Mouse (Mus musculus) forebrain, embryonic 15.5 days (tissue): ENCODE data around the gene Gm44511. TPM values are rescaled to one million over a fixed set of nuclear protein-coding genes. Genes with fewer than 3 reads are reported as not detected.

Experiments used
- ATAC-seq: fragments of 200-750 bp; cut with Nextera tagmentation; replicated peaks from 2 replicates; pipeline ENCODE4 v1.8.0; 2017; ENCODE audit warnings: mild to moderate bottlenecking, moderate TSS enrichment, moderate library complexity
- H3K27ac ChIP-seq: fragments of 300-500 bp; sonication (generic); replicated peaks from 2 replicates; pipeline ENCODE4 v1.5.1; 2015; ENCODE audit warnings: mild to moderate bottlenecking, inconsistent platforms
- H3K27me3 ChIP-seq: fragments of 300-500 bp; sonication (generic); 2 replicates; pipeline ENCODE4 v1.6.1; 2015; ENCODE audit warnings: inconsistent platforms
- H3K36me3 ChIP-seq: fragments of 300-500 bp; sonication (generic); 2 replicates; pipeline ENCODE4 v1.6.1; 2015; ENCODE audit warnings: mild to moderate bottlenecking, inconsistent platforms
- H3K4me1 ChIP-seq: fragments of 300-500 bp; sonication (generic); 2 replicates; pipeline ENCODE4 v1.6.1; 2015; ENCODE audit warnings: inconsistent platforms
- H3K4me2 ChIP-seq: fragments of 300-500 bp; sonication (generic); replicated peaks from 2 replicates; pipeline ENCODE4 v1.6.1; 2015; ENCODE audit warnings: mild to moderate bottlenecking, inconsistent platforms
- H3K4me3 ChIP-seq: fragments of 300-500 bp; sonication (generic); 2 replicates; pipeline ENCODE4 v1.5.1; 2015; ENCODE audit warnings: mild to moderate bottlenecking, inconsistent platforms
- H3K9ac ChIP-seq: fragments of 300-500 bp; sonication (generic); replicated peaks from 2 replicates; pipeline ENCODE4 v1.6.1; 2015; ENCODE audit warnings: mild to moderate bottlenecking, inconsistent platforms
- H3K9me3 ChIP-seq: fragments of 300-500 bp; sonication (generic); 2 replicates; pipeline ENCODE4 v1.6.1; 2016; ENCODE audit warnings: inconsistent platforms
- WGBS: fragments of 180-500 bp; shearing (Covaris S2); methylation state at CpG from one replicate; pipeline ENCODE4 v1.1.7; 2015; ENCODE audit warnings: mixed read lengths; 5-methylcytosine and 5-hydroxymethylcytosine counted together
- polyA plus RNA-seq: library from polyadenylated mRNA; unstranded; fragments of >200 nt; fragmentation: Nextera tagmentation; extraction: Ambion mirVana; gene quantifications from 2 replicates; pipeline ENCODE4 v1.2.1, GENCODE M21; 2015

The Gm44511 gene
- polyA plus RNA-seq: not detected in 2 replicates

DNA sequence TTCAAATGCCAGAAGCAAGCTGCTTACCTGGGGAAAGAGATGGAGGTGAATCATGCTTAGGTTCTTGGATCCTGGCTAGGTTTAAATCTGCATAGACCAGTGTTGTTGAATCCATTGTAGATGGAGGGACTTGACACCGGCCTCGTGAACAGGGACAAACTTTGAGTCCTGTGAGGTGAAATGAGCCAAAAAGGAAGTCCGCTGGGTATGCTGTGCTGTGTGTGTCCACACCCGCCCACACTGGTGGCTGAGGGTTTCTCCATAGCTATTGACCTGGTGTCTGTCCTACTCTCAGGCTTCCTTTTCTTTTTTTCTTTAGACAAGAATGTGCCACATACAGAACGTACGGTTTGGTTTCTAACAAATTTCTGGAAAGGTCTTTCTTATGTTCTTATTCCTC lies at the start of gene Gm44511, which contains the start of gene Klrb1b:
TSS of gene Gm44511 (minus strand) at position 184 of the 400 bp plus-strand sequence.
TSS of gene Klrb1b (minus strand) at position 200 of the 400 bp plus-strand sequence.
- no peaks in the 10 kb centered on the region for H3K27me3 ChIP-seq
- H3K4me3 ChIP-seq: no peak within 1 kb of the TSS
- no peaks in the 10 kb centered on the region for H3K4me1 ChIP-seq
- ATAC-seq: no peak
- H3K27ac ChIP-seq: no peak within 1 kb of the TSS
- H3K9ac ChIP-seq: no peak within 1 kb of the TSS
- no peaks in the 10 kb centered on the region for H3K9me3 ChIP-seq
- H3K4me2 ChIP-seq: no peak within 1 kb of the TSS
- 89% methylated on average over 6 of the region's 6 CpGs for WGBS
- no peaks in the 10 kb centered on the region for H3K36me3 ChIP-seq

- Histone ChIP-seq H3K4me2 (no peak overlapping the region), H3K27me3 (no peaks in the 10 kb centered on the region), H3K9me3 (no peaks in the 10 kb centered on the region), H3K4me1 (no peaks in the 10 kb centered on the region), H3K27ac (no peak overlapping the region), H3K9ac (no peak overlapping the region), H3K36me3 (no peaks in the 10 kb centered on the region), H3K4me3 (no peak overlapping the region)
- 91% methylated on average over 1 of the region's 1 CpGs for WGBS
- ATAC-seq: no peak
Measured at GRCm38 (mm10) chr6:128871910-128872610, 45.9 kb upstream of the Gm44511 start.

GRCm38 (mm10) chr6:128868861-128869260 lies 42.7 kb upstream of the Gm44511 start:
- no peak for ATAC-seq

GRCm38 (mm10) chr6:128857976-128858375 lies 31.9 kb upstream of the Gm44511 start:
- Histone ChIP-seq H3K4me1 (no peaks in the 10 kb centered on the region), H3K27ac (no peak overlapping the region), H3K27me3 (no peaks in the 10 kb centered on the region), H3K9me3 (no peaks in the 10 kb centered on the region), H3K36me3 (no peaks in the 10 kb centered on the region), H3K4me2 (no peak overlapping the region), H3K9ac (no peak overlapping the region), H3K4me3 (no peak overlapping the region)
- ATAC-seq: no peak
- 91% methylated on average over 2 of the region's 2 CpGs for WGBS

More at GRCm38 (mm10) chr6:128868861-128869260, 42.7 kb upstream of the Gm44511 start:
- Histone ChIP-seq H3K9me3 (no peaks in the 10 kb centered on the region), H3K36me3 (no peaks in the 10 kb centered on the region), H3K9ac (no peak overlapping the region), H3K27ac (no peak overlapping the region), H3K4me3 (no peak overlapping the region), H3K27me3 (no peaks in the 10 kb centered on the region), H3K4me2 (no peak overlapping the region), H3K4me1 (no peaks in the 10 kb centered on the region)
- WGBS: 8% methylated on average over 3 of the region's 3 CpGs

DNA sequence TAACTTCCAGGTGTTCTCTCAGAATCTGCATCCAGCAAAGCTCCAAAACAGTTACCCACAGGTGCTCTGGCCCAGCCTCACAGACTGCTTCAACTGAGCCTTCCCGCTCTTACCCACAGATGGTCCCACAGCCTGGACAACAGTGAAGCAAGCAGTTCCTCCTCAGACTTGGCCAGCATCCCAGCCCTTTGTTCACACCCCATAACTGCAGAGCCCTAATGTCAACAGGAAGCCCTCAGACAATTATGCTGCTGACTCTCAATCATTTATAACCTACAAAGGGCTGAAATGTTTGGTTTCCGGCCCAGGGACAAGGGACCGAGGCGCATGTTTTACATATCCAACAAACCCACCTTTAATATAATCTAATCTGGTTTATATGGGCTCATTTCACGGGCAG lies 30.1 kb upstream of the Gm44511 start:
- WGBS: 46% methylated on average over 5 of the region's 5 CpGs
- no peak overlapping the region for H3K27ac ChIP-seq
- no peak overlapping the region for H3K4me2 ChIP-seq
- H3K4me3 ChIP-seq: no peak overlapping the region
- no peak overlapping the region for H3K9ac ChIP-seq
- peak; percentile 57; the same call in 1 of the 2 replicates for ATAC-seq
- no peaks in the 10 kb centered on the region for H3K27me3 ChIP-seq
- H3K36me3 ChIP-seq: no peaks in the 10 kb centered on the region
- H3K4me1 ChIP-seq: no peaks in the 10 kb centered on the region
- H3K9me3 ChIP-seq: no peaks in the 10 kb centered on the region

GRCm38 (mm10) chr6:128855477-128855876 lies 29.4 kb upstream of the Gm44511 start:
- no peaks in the 10 kb centered on the region for H3K9me3 ChIP-seq
- H3K36me3 ChIP-seq: no peaks in the 10 kb centered on the region
- ATAC-seq: no peak
- no peak overlapping the region for H3K27ac ChIP-seq
- H3K4me3 ChIP-seq: no peak overlapping the region
- H3K9ac ChIP-seq: no peak overlapping the region
- 94% methylated on average over 1 of the region's 1 CpGs for WGBS
- H3K27me3 ChIP-seq: no peaks in the 10 kb centered on the region
- H3K4me2 ChIP-seq: no peak overlapping the region
- H3K4me1 ChIP-seq: no peaks in the 10 kb centered on the region

DNA sequence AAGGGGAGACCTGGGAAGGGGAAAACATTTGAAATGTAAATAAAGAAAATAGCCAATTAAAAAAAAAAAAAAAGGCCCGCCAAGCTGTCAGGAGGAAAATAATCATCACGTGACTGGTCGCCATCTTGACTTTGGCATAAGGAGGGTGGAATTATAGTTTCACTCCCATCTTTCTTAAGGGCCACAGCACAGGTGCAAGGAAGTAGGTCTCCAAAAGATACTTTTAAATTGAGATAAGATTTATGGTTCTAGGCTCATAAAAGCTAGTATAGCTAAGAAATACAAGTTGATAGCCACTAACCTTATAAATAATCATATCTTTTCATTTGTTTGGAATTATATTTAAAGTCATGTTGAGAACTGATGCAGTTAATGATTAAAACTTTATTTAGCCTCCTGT lies 28.8 kb upstream of the Gm44511 start:
- Histone ChIP-seq H3K36me3 (no peaks in the 10 kb centered on the region), H3K4me3 (no peak overlapping the region), H3K27me3 (no peaks in the 10 kb centered on the region), H3K4me1 (no peaks in the 10 kb centered on the region), H3K9me3 (no peaks in the 10 kb centered on the region), H3K9ac (no peak overlapping the region), H3K4me2 (no peak overlapping the region), H3K27ac (no peak overlapping the region)
- WGBS: 99% methylated on average over 3 of the region's 3 CpGs
- no peak for ATAC-seq

DNA sequence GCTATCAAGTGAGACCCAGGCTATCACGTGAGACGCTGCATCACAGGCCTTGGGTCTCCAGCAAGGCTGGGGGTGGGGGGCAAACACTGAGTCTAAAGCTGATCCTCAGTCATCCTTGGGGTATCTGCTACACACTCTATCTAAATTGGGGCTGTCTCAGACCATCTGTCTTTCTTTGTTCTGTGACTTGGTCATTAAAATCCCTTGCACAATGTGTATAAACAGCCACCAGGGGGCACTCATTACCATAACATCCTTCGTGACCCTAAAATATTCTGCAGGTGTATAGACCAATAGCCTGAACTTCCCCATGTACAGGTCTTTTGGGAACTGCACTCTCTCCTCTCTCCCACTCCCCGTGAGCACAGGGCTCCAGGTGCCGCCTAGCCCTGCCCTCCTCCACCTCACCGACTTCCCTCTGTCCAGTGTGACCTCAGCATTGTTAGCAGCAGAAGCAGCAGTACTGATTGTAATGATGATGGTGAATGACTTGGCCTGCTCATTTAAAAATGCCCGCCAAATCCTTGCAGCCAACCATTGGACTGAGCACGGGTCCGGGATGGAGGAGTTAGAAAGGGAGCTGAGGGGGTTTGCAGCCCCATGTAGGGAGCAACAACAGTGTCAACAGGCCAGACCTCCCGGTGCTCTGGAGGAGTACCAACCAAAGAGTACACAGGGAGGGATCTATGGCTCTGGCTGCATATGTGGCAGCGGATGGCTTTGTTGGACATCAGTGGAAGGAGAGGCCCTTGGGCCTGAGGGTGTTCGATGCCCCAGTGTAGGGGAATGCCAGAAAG lies 28.1 kb upstream of the Gm44511 start:
- peak; percentile 78 for ATAC-seq
- Histone ChIP-seq H3K9me3 (no peaks in the 10 kb centered on the region), H3K27ac (no peak overlapping the region), H3K9ac (no peak overlapping the region; the same call in 1 of the 2 replicates), H3K4me2 (no peak overlapping the region), H3K4me3 (no peak overlapping the region), H3K27me3 (no peaks in the 10 kb centered on the region), H3K36me3 (no peaks in the 10 kb centered on the region), H3K4me1 (no peaks in the 10 kb centered on the region)
- 44% methylated on average over 12 of the region's 12 CpGs for WGBS

GRCm38 (mm10) chr6:128852766-128853165 lies 26.7 kb upstream of the Gm44511 start:
- H3K9me3 ChIP-seq: no peaks in the 10 kb centered on the region
- no peaks in the 10 kb centered on the region for H3K4me1 ChIP-seq
- 85% methylated on average over 3 of the region's 3 CpGs for WGBS
- no peak overlapping the region for H3K4me2 ChIP-seq
- H3K4me3 ChIP-seq: no peak overlapping the region
- ATAC-seq: no peak
- no peaks in the 10 kb centered on the region for H3K36me3 ChIP-seq
- no peaks in the 10 kb centered on the region for H3K27me3 ChIP-seq
- no peak overlapping the region for H3K27ac ChIP-seq
- H3K9ac ChIP-seq: no peak overlapping the region

DNA sequence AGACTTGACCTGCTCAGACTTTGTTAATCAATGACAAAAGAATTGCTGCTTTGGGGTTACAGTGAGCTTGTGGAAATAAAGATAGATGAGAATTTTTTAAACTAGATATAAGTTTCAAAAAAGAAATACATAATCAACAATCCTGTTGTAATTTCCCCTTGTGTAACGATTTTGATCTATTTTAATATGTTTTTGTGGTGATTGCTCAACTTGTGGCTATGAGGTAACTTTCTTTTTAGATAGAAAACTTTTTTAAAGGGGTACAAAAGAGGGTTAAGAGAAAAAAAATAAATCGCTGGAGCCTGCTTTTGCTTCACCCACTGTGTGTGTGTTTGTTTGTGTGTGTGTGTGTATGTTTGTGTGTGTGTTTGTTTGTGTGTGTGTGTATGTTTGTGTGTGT lies 25.0 kb upstream of the Gm44511 start:
- H3K27ac ChIP-seq: no peak overlapping the region
- H3K36me3 ChIP-seq: no peaks in the 10 kb centered on the region
- no peak for ATAC-seq
- H3K27me3 ChIP-seq: no peaks in the 10 kb centered on the region
- H3K4me3 ChIP-seq: no peak overlapping the region
- no peak overlapping the region for H3K4me2 ChIP-seq
- H3K4me1 ChIP-seq: no peaks in the 10 kb centered on the region
- no peaks in the 10 kb centered on the region for H3K9me3 ChIP-seq
- H3K9ac ChIP-seq: no peak overlapping the region
- 87% methylated on average over 2 of the region's 2 CpGs for whole genome bisulfite sequencing

- Histone ChIP-seq H3K36me3 (no peaks in the 10 kb centered on the region), H3K9me3 (no peaks in the 10 kb centered on the region), H3K27ac (no peak overlapping the region), H3K27me3 (no peaks in the 10 kb centered on the region), H3K4me2 (no peak overlapping the region), H3K4me1 (no peaks in the 10 kb centered on the region), H3K4me3 (no peak overlapping the region), H3K9ac (no peak overlapping the region)
- 84% methylated on average over 2 of the region's 2 CpGs for WGBS
- no peak for ATAC-seq
Measured at GRCm38 (mm10) chr6:128850671-128851070, 24.6 kb upstream of the Gm44511 start.

DNA sequence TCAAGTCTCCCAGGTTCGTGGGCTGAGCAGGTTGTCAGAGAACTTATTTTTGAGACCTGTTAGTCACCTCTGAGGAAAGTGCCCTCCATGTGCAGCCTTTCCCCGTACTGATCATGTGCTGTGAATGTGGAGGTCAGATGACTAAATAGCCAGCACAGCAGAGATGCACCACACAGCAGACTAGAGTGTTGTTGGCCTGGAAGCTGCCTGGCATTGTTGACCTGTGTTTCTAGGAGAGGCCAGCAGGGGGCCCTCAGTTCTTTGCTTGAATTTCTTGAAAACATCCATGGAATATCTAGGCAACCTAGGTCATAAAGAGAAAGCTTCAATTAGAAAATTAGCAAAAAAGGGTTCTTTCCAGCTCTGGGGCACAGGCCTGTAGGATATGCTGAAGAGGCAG lies 23.8 kb upstream of the Gm44511 start:
- Histone ChIP-seq H3K9ac (no peak overlapping the region), H3K4me1 (no peaks in the 10 kb centered on the region), H3K9me3 (no peaks in the 10 kb centered on the region), H3K4me3 (no peak overlapping the region), H3K36me3 (no peaks in the 10 kb centered on the region), H3K27me3 (no peaks in the 10 kb centered on the region), H3K27ac (no peak overlapping the region), H3K4me2 (no peak overlapping the region)
- ATAC-seq: 0 out of 2 replicates have a peak, but pooled peaks have one; percentile 20
- 52% methylated on average over 2 of the region's 2 CpGs for WGBS
